Comparison of ENCODE assay signal across 20 mouse cellular contexts in the genomic region with DNA sequence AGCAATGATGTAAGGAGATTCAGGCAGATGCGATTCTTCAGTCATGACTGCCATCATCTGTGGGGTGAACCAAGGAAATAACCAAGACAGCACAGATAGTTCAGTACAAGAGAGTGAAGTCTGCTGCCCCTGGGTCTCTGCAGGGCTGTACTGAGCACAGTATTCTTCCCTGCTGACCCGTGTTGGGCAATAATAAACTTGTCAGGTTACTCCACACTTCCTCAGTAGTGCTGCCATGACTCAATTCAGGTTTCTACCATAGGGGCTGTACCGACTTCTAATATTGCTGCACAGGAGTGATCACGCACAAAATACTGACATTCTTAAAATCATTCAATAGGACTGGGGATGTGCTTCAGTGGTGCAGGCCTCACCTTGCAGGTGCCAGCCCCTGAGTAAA. TPM values are rescaled to one million over a fixed set of nuclear protein-coding genes. Genes with fewer than 3 reads are reported as not detected.
A peak's percentile ranks its signal among the peaks of the same experiment; 100 is the strongest.
DNase-seq lines count a peak whose midpoint lies in the region; ATAC-seq and TF ChIP-seq lines count a peak whose summit lies in the region.
"Had no signal": no experiment of that assay in that cellular context is flagged by ENCODE, and none has a peak within 500 bp of the region (broad histone marks: within the 10 kb centered on the region; RNA-seq: fewer than 3 reads in every experiment).

No protein-coding gene starts in this region.

- peaks cover 1% of the 10 kb centered on the region; the same call in 1 of the 2 replicates for H3K36me3 ChIP-seq in kidney, adult 2 months (ENCODE audit: control insufficient read depth, insufficient read depth, low read length)
- H3K36me3 ChIP-seq in midbrain, embryonic 14.5 days (ENCODE audit: control insufficient read depth, insufficient read depth, low read length), result 0 out of 2 replicates have a peak, but pooled peaks cover 3% of the 10 kb centered on the region

- WGBS in kidney, adult 2 months, result 87% methylated on average over 4 of the region's 4 CpGs
- 95% methylated on average over 4 of the region's 4 CpGs for WGBS in midbrain, embryonic 14.5 days

- peak; percentile 58; the same call in 1 of the 2 replicates for ATAC-seq in common myeloid progenitor, adult 5-6 weeks (replicated peaks; ENCODE audit: low read depth, poor library complexity, severe bottlenecking)
- peak; percentile 93 for ATAC-seq in megakaryocyte, adult 5-6 weeks (ENCODE audit: poor library complexity, severe bottlenecking)
- ATAC-seq in midbrain, embryonic 14.5 days (ENCODE audit: low FRiP score, low TSS enrichment), result no peak
- ATAC-seq: forebrain, embryonic 15.5 days; inflammation-experienced regulatory T-cells, adult 6 months; Patski had no signal

- no peaks in the 10 kb centered on the region for H3K27me3 ChIP-seq in kidney, adult 2 months (replicated peaks; ENCODE audit: control insufficient read depth, insufficient read depth, low read length)
- no peaks in the 10 kb centered on the region for H3K27me3 ChIP-seq in midbrain, embryonic 14.5 days (ENCODE audit: control insufficient read depth, insufficient read depth, low read length)
- H3K27me3 ChIP-seq: forebrain, embryonic 15.5 days; hindbrain, embryonic 13.5 days; Patski had no signal

- H3K4me1 ChIP-seq in kidney, adult 2 months (ENCODE audit: control insufficient read depth, insufficient read depth, low read length), result peaks cover 24% of the 10 kb centered on the region
- H3K4me1 ChIP-seq in midbrain, embryonic 14.5 days (ENCODE audit: control insufficient read depth, insufficient read depth, low read length), result no peaks in the 10 kb centered on the region
- H3K4me1 ChIP-seq: embryonic facial prominence, embryonic 10.5 days; forebrain, embryonic 15.5 days had no signal

- no peak overlapping the region for H3K9ac ChIP-seq in midbrain, embryonic 14.5 days (replicated peaks; ENCODE audit: low read length)
- H3K9ac ChIP-seq: forebrain, embryonic 15.5 days; hindbrain, embryonic 13.5 days had no signal

- H3K27ac ChIP-seq in kidney, adult 2 months (ENCODE audit: insufficient read depth, low read depth, low read length), result peak overlapping the region; percentile 94; the same call in 1 of the 2 replicates
- H3K27ac ChIP-seq in midbrain, embryonic 14.5 days (replicated peaks; ENCODE audit: low read depth, low read length), result no peak overlapping the region
- H3K27ac ChIP-seq: embryonic facial prominence, embryonic 10.5 days; forebrain, embryonic 15.5 days; hindbrain, embryonic 13.5 days; stomach, postnatal 0 days had no signal

- H3K9me3 ChIP-seq in midbrain, embryonic 14.5 days (ENCODE audit: control insufficient read depth, low read length), result no peaks in the 10 kb centered on the region
- H3K9me3 ChIP-seq: embryonic facial prominence, embryonic 10.5 days; forebrain, embryonic 15.5 days; hindbrain, embryonic 13.5 days had no signal

- DNase-seq in kidney, adult 2 months, result no peak
- no peak for DNase-seq in kidney, postnatal 36 days
- DNase-seq in 416B (ENCODE audit: low read depth), result peak; percentile 61
- no peak for DNase-seq in midbrain, embryonic 14.5 days
- DNase-seq in right cerebral cortex, adult 18-20 months, result no peak
- DNase-seq: adrenal gland, adult 8-10 months; cerebellum, adult 9-10 months; gastrocnemius, postnatal 36 days; kidney, postnatal 25 days; layer of hippocampus, postnatal 36 days; right cerebral cortex, postnatal 14 days had no signal

- no peak for TF ChIP-seq POLR2A in kidney, adult 2 months (IDR thresholded peaks at IDR 0.05; ENCODE audit: low read depth, low read length)

- no peak overlapping the region for H3K4me3 ChIP-seq in kidney, adult 2 months (ENCODE audit: insufficient read depth, low read depth, low read length)
- H3K4me3 ChIP-seq in midbrain, embryonic 14.5 days (replicated peaks; ENCODE audit: low read depth, low read length), result no peak overlapping the region
- H3K4me3 ChIP-seq: embryonic facial prominence, embryonic 10.5 days; forebrain, embryonic 15.5 days; hindbrain, embryonic 13.5 days had no signal

- TF ChIP-seq CTCF in kidney, adult 2 months (conservative IDR thresholded peaks at IDR 0.05; ENCODE audit: insufficient read depth, insufficient read length, low read depth, low read length), result no peak

- no peak overlapping the region for H3K4me2 ChIP-seq in midbrain, embryonic 14.5 days (ENCODE audit: low read length)
- H3K4me2 ChIP-seq: forebrain, embryonic 15.5 days; hindbrain, embryonic 13.5 days; midbrain, embryonic 11.5 days had no signal

RNA-seq across cellular contexts. Expression of gene Lyrm1, which starts 16.5 kb away (rescaled TPM):
- polyA plus RNA-seq in kidney, adult 2 months (2012; rRNA removed), result 4.7 and 6.7 TPM in 2 replicates
- 2.6 and 4.7 TPM in 2 replicates for total RNA-seq in common myeloid progenitor, adult 5-6 weeks (2017)
- 7.9 and 11.0 TPM in 2 replicates for total RNA-seq in megakaryocyte, adult 5-6 weeks (2015)
- 10.9 and 11.0 TPM in 2 replicates for total RNA-seq in megakaryocyte, adult 5-6 weeks (2017)
- polyA plus RNA-seq in midbrain, embryonic 14.5 days (2014; fragmentation: Nextera tagmentation; extraction: Ambion mirVana), result 22.8 and 23.7 TPM in 2 replicates

RNA-seq across cellular contexts. Expression of gene Dcun1d3, which starts 16.9 kb away (rescaled TPM):
- polyA plus RNA-seq in kidney, adult 2 months (2012; rRNA removed), result 7.6 and 8.6 TPM in 2 replicates
- total RNA-seq in common myeloid progenitor, adult 5-6 weeks (2017), result 3.0 and 4.0 TPM in 2 replicates
- total RNA-seq in megakaryocyte, adult 5-6 weeks (2015), result 5.1 and 9.5 TPM in 2 replicates
- total RNA-seq in megakaryocyte, adult 5-6 weeks (2017), result 8.7 and 10.9 TPM in 2 replicates
- polyA plus RNA-seq in midbrain, embryonic 14.5 days (2014; fragmentation: Nextera tagmentation; extraction: Ambion mirVana), result 12.2 and 15.1 TPM in 2 replicates
